Mouse (Mus musculus): ENCODE data around the gene Myo1e. TPM values are rescaled to one million over a fixed set of nuclear protein-coding genes. Genes with fewer than 3 reads are reported as not detected.
A peak's percentile ranks its signal among the peaks of the same experiment; 100 is the strongest.

Myo1e gene
- polyA plus RNA-seq, 1 experiment from 2014 or later = 11.2 TPM

GRCm38 (mm10) chr9:70192336-70192735 lies 14.8 kb upstream of the Myo1e start:
- Histone ChIP-seq H3K4me2 (ENCODE audit: low read length) (no peak overlapping the region), H3K9me3 (ENCODE audit: control insufficient read depth, low read length) (no peaks in the 10 kb centered on the region), H3K4me1 (ENCODE audit: control insufficient read depth in 2 of 2, insufficient read depth in 2 of 2, low read length in 2 of 2) (peaks cover 0 to 4% of the 10 kb centered on the region in 2 experiments; a peak in 2 of 4 replicates), H3K9ac (ENCODE audit: low read length) (no peak overlapping the region), H3K27ac (replicated peaks in 1 of 2; ENCODE audit: control insufficient read depth in 1 of 2, insufficient read depth in 1 of 2, low read depth in 2 of 2, low read length in 2 of 2) (no peak overlapping the region), H3K4me3 (ENCODE audit: control insufficient read depth in 1 of 2, insufficient read depth in 1 of 2, low read depth in 1 of 2, low read length in 2 of 2) (no peak overlapping the region), H3K27me3 (ENCODE audit: control insufficient read depth, insufficient read depth, low read length) (no peaks in the 10 kb centered on the region), H3K36me3 (ENCODE audit: control insufficient read depth, insufficient read depth, low read length) (no peaks in the 10 kb centered on the region)
- no peak for ATAC-seq (ENCODE audit: insufficient number of reproducible peaks, insufficient read depth, low FRiP score, low read depth)
- WGBS = 78% methylated on average over 5 of the region's 5 CpGs

GRCm38 (mm10) chr9:70194622-70195021 lies 12.5 kb upstream of the Myo1e start:
- no peaks in the 10 kb centered on the region for H3K27me3 ChIP-seq (ENCODE audit: control insufficient read depth, insufficient read depth, low read length)
- H3K36me3 ChIP-seq (ENCODE audit: control insufficient read depth, insufficient read depth, low read length) = no peaks in the 10 kb centered on the region
- no peak overlapping the region for H3K4me3 ChIP-seq (ENCODE audit: control insufficient read depth in 1 of 2, insufficient read depth in 1 of 2, low read depth in 1 of 2, low read length in 2 of 2)
- no peaks in the 10 kb centered on the region for H3K9me3 ChIP-seq (ENCODE audit: control insufficient read depth, low read length)
- H3K27ac ChIP-seq (replicated peaks in 1 of 2; ENCODE audit: control insufficient read depth in 1 of 2, insufficient read depth in 1 of 2, low read depth in 2 of 2, low read length in 2 of 2) = no peak overlapping the region
- H3K9ac ChIP-seq (ENCODE audit: low read length) = no peak overlapping the region
- H3K4me2 ChIP-seq (ENCODE audit: low read length) = no peak overlapping the region
- no peak for ATAC-seq (ENCODE audit: insufficient number of reproducible peaks, insufficient read depth, low FRiP score, low read depth)
- 85% methylated on average over 11 of the region's 11 CpGs for WGBS
- H3K4me1 ChIP-seq (ENCODE audit: control insufficient read depth in 2 of 2, insufficient read depth in 2 of 2, low read length in 2 of 2) = peaks cover 0 to 7% of the 10 kb centered on the region in 2 experiments; a peak in 2 of 4 replicates

GRCm38 (mm10) chr9:70196956-70197659 lies 10.0 kb upstream of the Myo1e start:
- Histone ChIP-seq H3K4me3 (ENCODE audit: control insufficient read depth in 1 of 2, insufficient read depth in 1 of 2, low read depth in 1 of 2, low read length in 2 of 2) (no peak overlapping the region), H3K27ac (replicated peaks in 1 of 2; ENCODE audit: control insufficient read depth in 1 of 2, insufficient read depth in 1 of 2, low read depth in 2 of 2, low read length in 2 of 2) (peak overlapping the region in 1 of 2 experiments; percentile 43; a peak in 1 of 4 replicates), H3K36me3 (ENCODE audit: control insufficient read depth, insufficient read depth, low read length) (no peaks in the 10 kb centered on the region), H3K27me3 (ENCODE audit: control insufficient read depth, insufficient read depth, low read length) (no peaks in the 10 kb centered on the region), H3K4me2 (ENCODE audit: low read length) (no peak overlapping the region), H3K4me1 (ENCODE audit: control insufficient read depth in 2 of 2, insufficient read depth in 2 of 2, low read length in 2 of 2) (peaks cover 0 to 7% of the 10 kb centered on the region in 2 experiments; a peak in 2 of 4 replicates), H3K9ac (ENCODE audit: low read length) (no peak overlapping the region), H3K9me3 (ENCODE audit: control insufficient read depth, low read length) (no peaks in the 10 kb centered on the region)
- ATAC-seq (ENCODE audit: insufficient number of reproducible peaks, insufficient read depth, low FRiP score, low read depth) = no peak
- WGBS = 64% methylated on average over 15 of the region's 15 CpGs

- H3K4me2 ChIP-seq (ENCODE audit: low read length) = no peak overlapping the region
- H3K27me3 ChIP-seq (ENCODE audit: control insufficient read depth, insufficient read depth, low read length) = no peaks in the 10 kb centered on the region
- H3K9me3 ChIP-seq (ENCODE audit: control insufficient read depth, low read length) = no peaks in the 10 kb centered on the region
- 35% methylated on average over 8 of the region's 8 CpGs for WGBS
- H3K27ac ChIP-seq (replicated peaks in 1 of 2; ENCODE audit: control insufficient read depth in 1 of 2, insufficient read depth in 1 of 2, low read depth in 2 of 2, low read length in 2 of 2) = 0 out of 4 replicates have a peak overlapping the region, but pooled peaks of 1 of the 2 experiments have one; percentile 4
- no peak overlapping the region for H3K4me3 ChIP-seq (ENCODE audit: control insufficient read depth in 1 of 2, insufficient read depth in 1 of 2, low read depth in 1 of 2, low read length in 2 of 2)
- no peaks in the 10 kb centered on the region for H3K36me3 ChIP-seq (ENCODE audit: control insufficient read depth, insufficient read depth, low read length)
- H3K9ac ChIP-seq (ENCODE audit: low read length) = no peak overlapping the region
- H3K4me1 ChIP-seq (ENCODE audit: control insufficient read depth in 2 of 2, insufficient read depth in 2 of 2, low read length in 2 of 2) = peaks cover 0 to 7% of the 10 kb centered on the region in 2 experiments; a peak in 2 of 4 replicates
- ATAC-seq (ENCODE audit: insufficient number of reproducible peaks, insufficient read depth, low FRiP score, low read depth) = peak; percentile 35; the same call in 1 of the 2 replicates
Observed at GRCm38 (mm10) chr9:70197992-70198391, 9.2 kb upstream of the Myo1e start.

GRCm38 (mm10) chr9:70202753-70203152 lies 4.4 kb upstream of the Myo1e start:
- H3K9ac ChIP-seq (ENCODE audit: low read length) = no peak overlapping the region
- ATAC-seq (ENCODE audit: insufficient number of reproducible peaks, insufficient read depth, low FRiP score, low read depth) = no peak
- no peak overlapping the region for H3K4me2 ChIP-seq (ENCODE audit: low read length)
- H3K4me1 ChIP-seq (ENCODE audit: control insufficient read depth in 2 of 2, insufficient read depth in 2 of 2, low read length in 2 of 2) = no peaks in the 10 kb centered on the region
- no peak overlapping the region for H3K27ac ChIP-seq (replicated peaks in 1 of 2; ENCODE audit: control insufficient read depth in 1 of 2, insufficient read depth in 1 of 2, low read depth in 2 of 2, low read length in 2 of 2)
- 62% methylated on average over 5 of the region's 5 CpGs for WGBS
- H3K27me3 ChIP-seq (ENCODE audit: control insufficient read depth, insufficient read depth, low read length) = no peaks in the 10 kb centered on the region
- no peak overlapping the region for H3K4me3 ChIP-seq (ENCODE audit: control insufficient read depth in 1 of 2, insufficient read depth in 1 of 2, low read depth in 1 of 2, low read length in 2 of 2)
- no peaks in the 10 kb centered on the region for H3K9me3 ChIP-seq (ENCODE audit: control insufficient read depth, low read length)
- H3K36me3 ChIP-seq (ENCODE audit: control insufficient read depth, insufficient read depth, low read length) = no peaks in the 10 kb centered on the region

- H3K9ac ChIP-seq (ENCODE audit: low read length) = no peak overlapping the region
- WGBS = 66% methylated on average over 15 of the region's 15 CpGs
- H3K4me2 ChIP-seq (ENCODE audit: low read length) = no peak overlapping the region
- H3K36me3 ChIP-seq (ENCODE audit: control insufficient read depth, insufficient read depth, low read length) = no peaks in the 10 kb centered on the region
- no peak overlapping the region for H3K27ac ChIP-seq (replicated peaks in 1 of 2; ENCODE audit: control insufficient read depth in 1 of 2, insufficient read depth in 1 of 2, low read depth in 2 of 2, low read length in 2 of 2)
- no peaks in the 10 kb centered on the region for H3K9me3 ChIP-seq (ENCODE audit: control insufficient read depth, low read length)
- H3K27me3 ChIP-seq (ENCODE audit: control insufficient read depth, insufficient read depth, low read length) = no peaks in the 10 kb centered on the region
- no peak for ATAC-seq (ENCODE audit: insufficient number of reproducible peaks, insufficient read depth, low FRiP score, low read depth)
- no peak overlapping the region for H3K4me3 ChIP-seq (ENCODE audit: control insufficient read depth in 1 of 2, insufficient read depth in 1 of 2, low read depth in 1 of 2, low read length in 2 of 2)
- H3K4me1 ChIP-seq (ENCODE audit: control insufficient read depth in 2 of 2, insufficient read depth in 2 of 2, low read length in 2 of 2) = no peaks in the 10 kb centered on the region
Observed at GRCm38 (mm10) chr9:70203267-70204076, 3.7 kb upstream of the Myo1e start.

- no peaks in the 10 kb centered on the region for H3K9me3 ChIP-seq (ENCODE audit: control insufficient read depth, low read length)
- 1% methylated on average over 23 of the region's 26 CpGs for WGBS
- H3K4me3 ChIP-seq (ENCODE audit: control insufficient read depth in 1 of 2, insufficient read depth in 1 of 2, low read depth in 1 of 2, low read length in 2 of 2) = peak overlapping the region; percentile 51 to 72
- H3K4me1 ChIP-seq (ENCODE audit: control insufficient read depth in 2 of 2, insufficient read depth in 2 of 2, low read length in 2 of 2) = peaks cover 5 to 16% of the 10 kb centered on the region in 2 experiments
- peak overlapping the region; percentile 87 to 97 for H3K27ac ChIP-seq (replicated peaks in 1 of 2; ENCODE audit: control insufficient read depth in 1 of 2, insufficient read depth in 1 of 2, low read depth in 2 of 2, low read length in 2 of 2)
- H3K4me2 ChIP-seq (ENCODE audit: low read length) = peak overlapping the region; percentile 92
- peak overlapping the region; percentile 81 for H3K9ac ChIP-seq (ENCODE audit: low read length)
- no peaks in the 10 kb centered on the region for H3K36me3 ChIP-seq (ENCODE audit: control insufficient read depth, insufficient read depth, low read length)
- no peaks in the 10 kb centered on the region for H3K27me3 ChIP-seq (ENCODE audit: control insufficient read depth, insufficient read depth, low read length)
- ATAC-seq (ENCODE audit: insufficient number of reproducible peaks, insufficient read depth, low FRiP score, low read depth) = 0 out of 2 replicates have a peak, but pooled peaks have one; percentile 32
Observed at GRCm38 (mm10) chr9:70207981-70208521, 901 bp downstream of the Myo1e start.

Data from heart, embryonic 14.5 days (tissue).